Mouse (Mus musculus): ENCODE results near the gene Atp7a.

GRCm38 (mm10) chrX:106026418-106027342 lies at the start of gene Atp7a:
- TF ChIP-seq GATA1 (IDR thresholded peaks at IDR 0.05; ENCODE audit: borderline replicate concordance, low read length) = no peak
- peak; percentile 75; the same call in 1 of the 2 replicates for TF ChIP-seq FLI1 (IDR thresholded peaks at IDR 0.05; ENCODE audit: low read length)
